Mouse (Mus musculus) lung, embryonic 16.5 days (tissue): ENCODE measurements around the gene Sash1. TPM values are rescaled to one million over a fixed set of nuclear protein-coding genes. Genes with fewer than 3 reads are reported as not detected.
A peak's percentile ranks its signal among the peaks of the same experiment; 100 is the strongest.

ENCODE experiments used
- ATAC-seq: fragments of 200-750 bp; cut with Nextera tagmentation; 2 replicates; pipeline ENCODE4 v1.8.0; 2017; ENCODE audit warnings: low read depth, mild to moderate bottlenecking, moderate library complexity
- H3K27ac ChIP-seq: fragments of 300-500 bp; sonication (generic); 2 replicates; pipeline ENCODE4 v1.5.1; 2014; ENCODE audit warnings: mild to moderate bottlenecking, control low read depth, low read length
- H3K27me3 ChIP-seq: fragments of 300-500 bp; sonication (generic); 2 replicates; pipeline ENCODE4 v1.6.1; 2014; ENCODE audit warnings: low read depth, low read length, mixed read lengths; ENCODE audit not compliant: control insufficient read depth, insufficient read depth
- H3K36me3 ChIP-seq: fragments of 300-500 bp; sonication (generic); 2 replicates; pipeline ENCODE4 v1.6.1; 2014; ENCODE audit warnings: low read length; ENCODE audit not compliant: control insufficient read depth, insufficient read depth
- H3K4me1 ChIP-seq: fragments of 300-500 bp; sonication (generic); replicated peaks from 2 replicates; pipeline ENCODE4 v1.6.1; 2014; ENCODE audit warnings: low read length, mixed read lengths; ENCODE audit not compliant: control insufficient read depth, insufficient read depth
- H3K4me2 ChIP-seq: fragments of 300-500 bp; sonication (generic); 2 replicates; pipeline ENCODE4 v1.6.1; 2014; ENCODE audit warnings: low read depth, low read length, control low read depth
- H3K4me3 ChIP-seq: fragments of 300-500 bp; sonication (generic); 2 replicates; pipeline ENCODE4 v1.5.1; 2014; ENCODE audit warnings: mild to moderate bottlenecking, low read length, control low read depth
- H3K9ac ChIP-seq: fragments of 300-500 bp; sonication (generic); 2 replicates; pipeline ENCODE4 v1.6.1; 2014; ENCODE audit warnings: low read length, control low read depth
- H3K9me3 ChIP-seq: fragments of 300-500 bp; sonication (generic); 2 replicates; pipeline ENCODE4 v1.6.1; 2016; ENCODE audit warnings: low read length; ENCODE audit not compliant: control insufficient read depth
- WGBS: fragments of 180-500 bp; shearing (Covaris S2); extraction: QIAGEN DNeasy Blood & Tissue Kit; methylation state at CpG from one replicate; pipeline ENCODE4 v1.1.7; 2014; 5-methylcytosine and 5-hydroxymethylcytosine counted together
- polyA plus RNA-seq: library from polyadenylated mRNA; unstranded; fragments of >200 nt; fragmentation: Nextera tagmentation; extraction: Ambion mirVana; gene quantifications from 2 replicates; pipeline ENCODE4 v1.2.1, GENCODE M21; 2015

Gene Sash1
- polyA plus RNA-seq, 1 experiment from 2014 or later: 4.1 TPM

DNA sequence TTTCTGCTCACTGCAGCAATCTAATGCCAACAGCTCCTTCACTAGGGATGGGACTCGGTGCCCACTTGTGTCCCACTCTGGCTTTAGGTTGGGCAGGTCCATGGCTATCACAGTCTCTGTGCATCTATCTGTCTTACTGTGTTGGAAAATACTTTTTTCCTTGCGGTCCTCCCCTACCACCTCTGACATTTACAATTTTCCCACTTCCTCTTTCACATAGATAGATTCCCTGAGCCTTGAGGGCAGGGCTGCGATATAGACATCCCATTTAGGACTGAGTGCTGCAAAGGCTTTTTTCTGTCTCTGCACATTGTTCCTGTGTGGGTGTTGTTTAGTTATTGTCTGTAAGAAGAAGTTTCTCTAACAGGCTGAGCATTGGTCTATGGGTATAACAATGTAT lies 40.4 kb upstream of the Sash1 start:
- WGBS: 83% methylated on average over 3 of the region's 3 CpGs

GRCm38 (mm10) chr10:8925299-8925698 lies 39.4 kb upstream of the Sash1 start:
- WGBS: 34% methylated on average over 5 of the region's 5 CpGs
- no peaks in the 10 kb centered on the region for H3K27me3 ChIP-seq
- peak; percentile 74 for ATAC-seq

More for the DNA sequence above, 40.4 kb upstream of the Sash1 start:
- Histone ChIP-seq H3K27me3 (no peaks in the 10 kb centered on the region), H3K4me3 (no peak overlapping the region), H3K27ac (no peak overlapping the region), H3K9ac (no peak overlapping the region), H3K36me3 (no peaks in the 10 kb centered on the region), H3K9me3 (no peaks in the 10 kb centered on the region), H3K4me2 (no peak overlapping the region), H3K4me1 (peaks cover 6% of the 10 kb centered on the region; the same call in 1 of the 2 replicates)
- ATAC-seq: no peak

GRCm38 (mm10) chr10:8921098-8921693 lies 35.3 kb upstream of the Sash1 start:
- H3K4me2 ChIP-seq: no peak overlapping the region
- no peaks in the 10 kb centered on the region for H3K9me3 ChIP-seq
- no peaks in the 10 kb centered on the region for H3K36me3 ChIP-seq
- 61% methylated on average over 11 of the region's 11 CpGs for WGBS
- no peak overlapping the region for H3K4me3 ChIP-seq
- H3K27ac ChIP-seq: no peak overlapping the region
- no peaks in the 10 kb centered on the region for H3K27me3 ChIP-seq
- no peak for ATAC-seq
- H3K4me1 ChIP-seq: no peaks in the 10 kb centered on the region
- H3K9ac ChIP-seq: no peak overlapping the region

More at GRCm38 (mm10) chr10:8925299-8925698, 39.4 kb upstream of the Sash1 start:
- Histone ChIP-seq H3K36me3 (no peaks in the 10 kb centered on the region), H3K9me3 (no peaks in the 10 kb centered on the region), H3K9ac (no peak overlapping the region), H3K4me3 (no peak overlapping the region), H3K4me1 (peaks cover 6% of the 10 kb centered on the region; the same call in 1 of the 2 replicates), H3K4me2 (no peak overlapping the region), H3K27ac (no peak overlapping the region)

DNA sequence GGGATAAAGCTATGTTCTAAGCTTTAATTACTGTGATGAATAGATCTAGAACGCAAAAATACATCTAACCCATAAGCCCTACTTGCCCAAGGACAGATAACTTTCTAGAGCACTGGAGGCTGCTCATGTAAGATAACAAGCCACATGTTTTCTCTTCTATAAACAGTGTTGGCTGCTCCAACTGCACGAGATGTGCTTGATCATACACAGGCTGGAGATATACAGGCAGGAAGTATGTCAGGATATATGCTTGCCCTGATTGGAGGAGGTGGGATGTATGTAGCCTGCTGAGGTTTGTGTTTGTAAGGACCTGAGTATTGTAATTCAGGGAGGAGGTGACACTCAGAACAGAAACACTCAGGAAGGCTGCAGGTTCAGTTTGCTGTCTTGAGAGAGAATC lies 31.9 kb upstream of the Sash1 start:
- no peaks in the 10 kb centered on the region for H3K9me3 ChIP-seq
- no peaks in the 10 kb centered on the region for H3K27me3 ChIP-seq
- ATAC-seq: no peak
- H3K36me3 ChIP-seq: no peaks in the 10 kb centered on the region
- H3K9ac ChIP-seq: no peak overlapping the region
- H3K4me1 ChIP-seq: 0 out of 2 replicates have a peak, but pooled peaks cover 3% of the 10 kb centered on the region
- H3K27ac ChIP-seq: no peak overlapping the region
- 31% methylated on average over 2 of the region's 2 CpGs for WGBS
- no peak overlapping the region for H3K4me2 ChIP-seq
- no peak overlapping the region for H3K4me3 ChIP-seq

- no peak for ATAC-seq
- H3K27ac ChIP-seq: no peak overlapping the region
Observed at GRCm38 (mm10) chr10:8917350-8917749, 31.5 kb upstream of the Sash1 start.

GRCm38 (mm10) chr10:8915755-8916154 lies 29.9 kb upstream of the Sash1 start:
- Histone ChIP-seq H3K4me2 (no peak overlapping the region), H3K4me3 (no peak overlapping the region), H3K27me3 (no peaks in the 10 kb centered on the region), H3K36me3 (no peaks in the 10 kb centered on the region), H3K9me3 (no peaks in the 10 kb centered on the region), H3K4me1 (peaks cover 8% of the 10 kb centered on the region), H3K9ac (no peak overlapping the region), H3K27ac (no peak overlapping the region)
- no peak for ATAC-seq
- 72% methylated on average over 5 of the region's 5 CpGs for WGBS

More at GRCm38 (mm10) chr10:8917350-8917749, 31.5 kb upstream of the Sash1 start:
- WGBS: 55% methylated on average over 4 of the region's 4 CpGs
- 0 out of 2 replicates have a peak, but pooled peaks cover 3% of the 10 kb centered on the region for H3K4me1 ChIP-seq
- H3K27me3 ChIP-seq: no peaks in the 10 kb centered on the region
- H3K36me3 ChIP-seq: no peaks in the 10 kb centered on the region
- no peak overlapping the region for H3K9ac ChIP-seq
- no peak overlapping the region for H3K4me2 ChIP-seq
- H3K4me3 ChIP-seq: no peak overlapping the region
- no peaks in the 10 kb centered on the region for H3K9me3 ChIP-seq

DNA sequence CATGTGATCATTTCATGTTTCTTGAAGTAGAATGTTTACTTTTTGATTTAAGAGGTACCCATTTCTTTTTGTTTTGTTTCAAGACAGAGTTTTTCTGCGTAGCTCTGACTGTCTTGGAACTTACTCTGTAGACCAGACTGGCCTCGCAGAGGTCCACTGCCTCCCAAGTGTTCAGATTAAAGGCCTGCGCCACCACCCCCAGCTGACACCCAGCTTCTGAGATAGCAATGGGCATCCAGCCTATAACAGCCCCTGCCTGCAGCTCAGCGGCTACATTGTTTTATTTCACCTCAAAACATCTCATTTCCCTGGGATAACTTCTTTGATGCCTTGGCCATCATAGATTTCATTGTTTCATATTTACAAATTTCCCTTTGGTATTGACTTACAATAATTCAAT lies 28.0 kb upstream of the Sash1 start:
- H3K9ac ChIP-seq: no peak overlapping the region
- H3K27ac ChIP-seq: no peak overlapping the region
- H3K4me3 ChIP-seq: no peak overlapping the region
- H3K4me2 ChIP-seq: no peak overlapping the region
- H3K9me3 ChIP-seq: no peaks in the 10 kb centered on the region
- no peaks in the 10 kb centered on the region for H3K27me3 ChIP-seq
- ATAC-seq: no peak
- WGBS: 66% methylated on average over 4 of the region's 4 CpGs
- H3K4me1 ChIP-seq: peaks cover 11% of the 10 kb centered on the region
- H3K36me3 ChIP-seq: no peaks in the 10 kb centered on the region

GRCm38 (mm10) chr10:8912706-8913275 lies 26.9 kb upstream of the Sash1 start:
- H3K9me3 ChIP-seq: no peaks in the 10 kb centered on the region
- no peak overlapping the region for H3K4me2 ChIP-seq
- H3K4me1 ChIP-seq: peaks cover 11% of the 10 kb centered on the region
- H3K27ac ChIP-seq: peak overlapping the region; percentile 65
- H3K27me3 ChIP-seq: no peaks in the 10 kb centered on the region
- WGBS: 70% methylated on average over 5 of the region's 5 CpGs
- no peaks in the 10 kb centered on the region for H3K36me3 ChIP-seq
- no peak overlapping the region for H3K9ac ChIP-seq
- H3K4me3 ChIP-seq: no peak overlapping the region
- peak; percentile 59 for ATAC-seq

DNA sequence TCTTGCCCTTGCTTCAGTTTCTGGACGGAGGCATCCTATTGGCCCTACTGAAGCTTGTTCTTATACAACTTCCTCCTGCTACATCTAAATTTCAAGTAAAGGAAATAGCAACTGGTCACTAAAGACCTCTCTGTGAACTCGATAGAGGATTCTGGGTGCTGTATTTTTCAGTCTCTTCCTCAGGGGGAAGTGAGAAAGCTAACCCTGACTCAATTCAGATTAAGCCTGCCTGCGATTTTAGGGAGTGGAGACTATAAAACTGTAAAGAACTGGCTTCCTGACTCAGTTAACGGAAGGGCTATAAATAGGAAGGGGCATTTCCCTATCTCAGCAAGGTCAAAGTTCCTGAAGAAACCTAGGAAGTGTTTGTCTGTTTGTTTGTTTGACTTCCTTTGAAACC lies 26.3 kb upstream of the Sash1 start:
- Histone ChIP-seq H3K27me3 (no peaks in the 10 kb centered on the region), H3K36me3 (no peaks in the 10 kb centered on the region), H3K4me2 (no peak overlapping the region), H3K9me3 (no peaks in the 10 kb centered on the region), H3K4me1 (peaks cover 11% of the 10 kb centered on the region), H3K27ac (peak overlapping the region; percentile 65), H3K4me3 (no peak overlapping the region), H3K9ac (no peak overlapping the region)
- no peak; the same call in 1 of the 2 replicates for ATAC-seq
- 68% methylated on average over 4 of the region's 4 CpGs for WGBS
